Mouse (Mus musculus) MEL (cell line): ENCODE data around the gene Atg7. TPM values are rescaled to one million over a fixed set of nuclear protein-coding genes. Genes with fewer than 3 reads are reported as not detected.

Experiments used
- DNase-seq: peaks from one replicate; pipeline ENCODE4 v3.0.0; 2011; ENCODE audit warnings: low read depth, low spot score
- H3K27ac ChIP-seq: 2 replicates; pipeline ENCODE4 v1.5.1; 2012; ENCODE audit warnings: low read depth, mild to moderate bottlenecking, control low read depth, low read length, moderate library complexity; ENCODE audit not compliant: control insufficient read depth
- H3K27me3 ChIP-seq, 2 experiments: fragments of 150-350 bp in 1 of 2; sonication (generic) in 1 of 2; 2 replicates each; pipeline ENCODE4 v1.6.1; 2012; ENCODE audit warnings: low read length in 2 of 2, mild to moderate bottlenecking in 2 of 2, improper control_type of control experiment in 1 of 2, moderate library complexity in 1 of 2; ENCODE audit not compliant: insufficient read depth in 2 of 2, control insufficient read depth in 1 of 2
- H3K36me3 ChIP-seq, 2 experiments: 2 replicates each; pipeline ENCODE4 v1.6.1; 2012 to 2014; ENCODE audit warnings: low read length in 2 of 2, improper control_type of control experiment in 1 of 2, inconsistent platforms in 1 of 2, mild to moderate bottlenecking in 1 of 2; ENCODE audit not compliant: insufficient read depth in 2 of 2, control insufficient read depth in 1 of 2
- H3K4me1 ChIP-seq, 2 experiments: fragments of 150-350 bp in 1 of 2; sonication (generic) in 1 of 2; 2 replicates each; pipeline ENCODE4 v1.6.1; 2012; ENCODE audit warnings: low read length in 2 of 2, improper control_type of control experiment in 1 of 2, mild to moderate bottlenecking in 1 of 2; ENCODE audit not compliant: insufficient read depth in 2 of 2, control insufficient read depth in 1 of 2
- H3K4me3 ChIP-seq, 2 experiments: fragments of 150-350 bp in 1 of 2; sonication (generic) in 1 of 2; 2 replicates each; pipeline ENCODE4 v1.5.1; 2012; ENCODE audit warnings: low read depth in 2 of 2, low read length in 2 of 2, mild to moderate bottlenecking in 2 of 2, moderate library complexity in 2 of 2, control low read depth in 1 of 2, improper control_type of control experiment in 1 of 2; ENCODE audit not compliant: control insufficient read depth in 1 of 2, insufficient read depth in 1 of 2
- H3K79me2 ChIP-seq: 2 replicates; pipeline ENCODE4 v1.6.1; 2012; ENCODE audit warnings: mild to moderate bottlenecking, low read length, moderate library complexity; ENCODE audit not compliant: control insufficient read depth, poor library complexity, insufficient read depth
- H3K9ac ChIP-seq: 2 replicates; pipeline ENCODE4 v1.6.1; 2012; ENCODE audit warnings: low read depth, mild to moderate bottlenecking, control low read depth, low read length, moderate library complexity; ENCODE audit not compliant: control insufficient read depth, poor library complexity, severe bottlenecking
- H3K9me3 ChIP-seq: fragments of 150-350 bp; sonication (generic); replicated peaks from 2 replicates; pipeline ENCODE4 v1.6.1; 2012; ENCODE audit warnings: mild to moderate bottlenecking, low read length, improper control_type of control experiment, moderate library complexity; ENCODE audit not compliant: insufficient read depth
- CHD2 ChIP-seq: IDR thresholded peaks from 2 replicates; pipeline ENCODE4 v1.6.1; 2011; ENCODE audit warnings: low read length, improper control_type of control experiment
- EP300 ChIP-seq, 2 experiments: IDR thresholded peaks; 2 replicates each; pipeline ENCODE4 v1.6.1; 2011; ENCODE audit warnings: improper control_type of control experiment in 2 of 2, low read length in 2 of 2, low read depth in 1 of 2, mild to moderate bottlenecking in 1 of 2
- HCFC1 ChIP-seq: IDR thresholded peaks from 2 replicates; pipeline ENCODE4 v1.6.1; 2012; ENCODE audit warnings: low read depth, mild to moderate bottlenecking, inconsistent platforms, low read length, improper control_type of control experiment, moderate library complexity
- KAT2A ChIP-seq: conservative IDR thresholded peaks from 2 replicates; pipeline ENCODE4 v1.6.1; 2012; ENCODE audit warnings: low read depth, low read length, improper control_type of control experiment, inconsistent platforms
- MAFK ChIP-seq: IDR thresholded peaks from 2 replicates; pipeline ENCODE4 v1.6.1; 2011; ENCODE audit warnings: low read depth, mild to moderate bottlenecking, low read length, improper control_type of control experiment, borderline replicate concordance
- MEF2A ChIP-seq: IDR thresholded peaks from 2 replicates; pipeline ENCODE4 v1.6.1; 2014; ENCODE audit warnings: low read depth, mild to moderate bottlenecking, inconsistent platforms, low read length, improper control_type of control experiment; ENCODE audit not compliant: poor library complexity, insufficient replicate concordance, severe bottlenecking; ENCODE audit errors: extremely low read depth
- MXI1 ChIP-seq: IDR thresholded peaks from 2 replicates; pipeline ENCODE4 v1.6.1; 2011; ENCODE audit warnings: mild to moderate bottlenecking, low read depth, low read length, improper control_type of control experiment
- NELFE ChIP-seq: IDR thresholded peaks from 2 replicates; pipeline ENCODE4 v1.6.1; 2011; ENCODE audit warnings: low read depth, low read length, improper control_type of control experiment
- NRF1 ChIP-seq: IDR thresholded peaks from 2 replicates; pipeline ENCODE4 v1.6.1; 2014; ENCODE audit warnings: low read depth, mild to moderate bottlenecking, inconsistent platforms, low read length, improper control_type of control experiment, moderate library complexity; ENCODE audit not compliant: poor library complexity, insufficient read depth, severe bottlenecking
- POLR2AphosphoS2 ChIP-seq: IDR thresholded peaks from 2 replicates; pipeline ENCODE4 v1.6.1; 2011; ENCODE audit warnings: low read length, improper control_type of control experiment
- RAD21 ChIP-seq: IDR thresholded peaks from 2 replicates; pipeline ENCODE4 v1.6.1; 2011; ENCODE audit warnings: mild to moderate bottlenecking, low read depth, low read length, improper control_type of control experiment
- SMC3 ChIP-seq: IDR thresholded peaks from 2 replicates; pipeline ENCODE4 v1.6.1; 2011; ENCODE audit warnings: low read depth, low read length, improper control_type of control experiment
- TCF12 ChIP-seq: IDR thresholded peaks from 2 replicates; pipeline ENCODE4 v1.6.1; 2014; ENCODE audit warnings: low read depth, mild to moderate bottlenecking, inconsistent platforms, low read length, improper control_type of control experiment, moderate library complexity
- UBTF ChIP-seq: IDR thresholded peaks from 2 replicates; pipeline ENCODE4 v1.6.1; 2012; ENCODE audit warnings: low read depth, mild to moderate bottlenecking, inconsistent platforms, low read length, improper control_type of control experiment, moderate library complexity, borderline replicate concordance; ENCODE audit not compliant: insufficient read depth
- USF2 ChIP-seq, 2 experiments: IDR thresholded peaks; 2 replicates each; pipeline ENCODE4 v1.6.1; 2011 to 2012; ENCODE audit warnings: improper control_type of control experiment in 2 of 2, low read length in 2 of 2, borderline replicate concordance in 1 of 2, inconsistent platforms in 1 of 2, low read depth in 1 of 2, mild to moderate bottlenecking in 1 of 2; ENCODE audit not compliant: insufficient read depth in 1 of 2
- ZC3H11A ChIP-seq: IDR thresholded peaks from 2 replicates; pipeline ENCODE4 v1.6.1; 2012; ENCODE audit warnings: low read depth, mild to moderate bottlenecking, inconsistent platforms, low read length, improper control_type of control experiment
- ZMIZ1 ChIP-seq: IDR thresholded peaks from 2 replicates; pipeline ENCODE4 v1.6.1; 2012; ENCODE audit warnings: low read depth, mild to moderate bottlenecking, inconsistent platforms, low read length, improper control_type of control experiment, moderate library complexity
- polyA plus RNA-seq, 2 experiments: library from polyadenylated mRNA; stranded (reverse) in 1 of 2; unstranded in 1 of 2; fragments of >175 nt in 1 of 2; fragments of >200 nt in 1 of 2; gene quantifications; 2 replicates each; pipeline versions ENCODE4 v1.2.1 to v1.2.4; 2012; ENCODE audit warnings: low replicate concordance in 2 of 2, low read depth in 1 of 2; ENCODE audit not compliant: insufficient read length in 2 of 2, insufficient read depth in 1 of 2, missing spikeins in 1 of 2
- total RNA-seq: library from RNA; depleted of rRNA; stranded (reverse); fragments of 300-350 nt; gene quantifications from 2 replicates; pipeline ENCODE4 v1.2.3, GENCODE M21; 2012

Atg7 gene
- total and polyA plus RNA-seq, 3 experiments: 14.6 TPM; not detected in 1

DNA sequence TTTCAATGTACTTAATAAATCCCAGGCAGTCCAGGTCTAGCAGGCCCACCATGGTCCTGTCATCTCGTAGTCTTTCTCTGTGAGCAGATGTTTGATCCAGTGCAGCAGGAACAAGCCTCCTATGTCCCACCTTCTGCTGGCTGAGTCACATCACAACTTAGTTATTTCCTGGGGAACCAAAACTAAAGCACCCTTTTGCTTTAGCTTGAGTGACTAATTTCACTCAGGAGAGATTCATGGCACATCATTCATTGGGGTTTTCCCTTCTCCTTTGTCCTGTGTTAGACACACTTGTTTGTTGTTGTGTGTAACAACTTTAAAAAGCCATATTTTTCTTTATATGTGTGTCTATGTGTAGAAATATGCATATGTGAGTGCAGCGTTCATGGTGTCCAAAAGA lies 200.0 kb downstream of the Atg7 start:
- no peaks in the 10 kb centered on the region for H3K9me3 ChIP-seq
- DNase-seq: no peak
- no peak overlapping the region for H3K4me3 ChIP-seq
- H3K36me3 ChIP-seq: no peaks in the 10 kb centered on the region
- H3K27me3 ChIP-seq: no peaks in the 10 kb centered on the region
- H3K79me2 ChIP-seq: no peaks in the 10 kb centered on the region
- H3K27ac ChIP-seq: no peak overlapping the region
- TF ChIP-seq ZC3H11A (no peak), CHD2 (no peak), UBTF (no peak), NRF1 (no peak), POLR2AphosphoS2 (no peak), MAFK (no peak), MEF2A (no peak), HCFC1 (no peak), KAT2A (no peak), TCF12 (no peak), EP300 (IDR thresholded peaks at IDR 0.05; ENCODE audit: low read depth in 1 of 2, low read length in 2 of 2) (no peak), SMC3 (no peak), USF2 (IDR thresholded peaks at IDR 0.05; ENCODE audit: borderline replicate concordance in 1 of 2, insufficient read depth in 1 of 2, low read depth in 1 of 2, low read length in 2 of 2) (no peak), RAD21 (no peak), MXI1 (no peak), NELFE (no peak), ZMIZ1 (no peak)
- H3K9ac ChIP-seq: no peak overlapping the region
- no peaks in the 10 kb centered on the region for H3K4me1 ChIP-seq

DNA sequence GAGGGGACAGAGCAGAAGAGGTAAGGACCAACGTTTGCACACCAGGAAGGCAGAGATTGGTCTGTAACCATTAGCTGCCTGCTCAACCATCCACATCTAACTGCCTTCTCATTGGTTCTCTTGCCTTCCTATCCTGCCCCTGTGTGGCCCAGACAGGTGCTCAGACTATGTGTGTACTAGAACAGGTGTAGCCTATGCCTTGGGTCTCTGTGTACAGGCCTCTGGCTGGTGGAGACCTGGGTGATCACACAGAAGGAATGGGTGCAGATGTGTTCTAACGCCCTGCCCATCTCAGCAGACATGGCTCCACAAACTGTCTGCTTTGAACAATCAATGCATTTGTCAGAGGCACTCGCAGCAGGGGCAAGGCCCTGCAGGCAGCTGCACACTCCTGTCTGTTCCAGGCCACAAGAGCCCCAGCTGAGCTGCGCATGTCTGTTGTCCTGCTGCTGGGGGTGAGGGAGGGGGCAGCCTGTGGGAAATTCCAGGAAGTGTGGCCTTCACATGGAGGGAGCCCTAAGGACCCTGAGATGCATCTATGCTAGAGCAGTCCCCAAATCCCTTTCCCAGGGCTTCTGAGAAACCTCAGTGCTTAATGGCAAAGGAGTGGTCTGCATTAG lies 203.4 kb downstream of the Atg7 start:
- peaks cover 6 to 15% of the 10 kb centered on the region in 2 experiments; a peak in 3 of 4 replicates for H3K4me1 ChIP-seq
- H3K9me3 ChIP-seq: no peaks in the 10 kb centered on the region
- no peak overlapping the region for H3K9ac ChIP-seq
- no peak for TF ChIP-seq MXI1
- H3K36me3 ChIP-seq: peaks cover 0 to 12% of the 10 kb centered on the region in 2 experiments; a peak in 2 of 4 replicates
- no peak overlapping the region for H3K27ac ChIP-seq
- no peaks in the 10 kb centered on the region for H3K27me3 ChIP-seq
- DNase-seq: no peak
- H3K79me2 ChIP-seq: no peaks in the 10 kb centered on the region
- no peak overlapping the region for H3K4me3 ChIP-seq
